Mouse (Mus musculus) heart, adult 2 months (tissue): ENCODE measurements around the gene Igfbp1. TPM values are rescaled to one million over a fixed set of nuclear protein-coding genes. Genes with fewer than 3 reads are reported as not detected.

Source experiments
- DNase-seq, 2 experiments: peaks; one replicate each; pipeline ENCODE4 v3.0.0; 2021
- H3K27ac ChIP-seq: fragments of 200-600 bp; 2 replicates; pipeline ENCODE4 v1.8.1; 2022
- H3K27me3 ChIP-seq: fragments of 200-500 bp; 2 replicates; pipeline ENCODE4 v1.6.1; 2012; ENCODE audit warnings: mild to moderate bottlenecking, low read length, inconsistent platforms, mixed read lengths; ENCODE audit not compliant: control insufficient read depth, insufficient read depth
- H3K36me3 ChIP-seq: fragments of 200-500 bp; 2 replicates; pipeline ENCODE4 v1.6.1; 2012; ENCODE audit warnings: low read length, inconsistent platforms; ENCODE audit not compliant: control insufficient read depth, insufficient read depth
- H3K4me1 ChIP-seq: fragments of 200-500 bp; 2 replicates; pipeline ENCODE4 v1.6.1; 2011; ENCODE audit warnings: low read length; ENCODE audit not compliant: control insufficient read depth, insufficient read depth
- H3K4me3 ChIP-seq: fragments of 200-600 bp; 2 replicates; pipeline ENCODE4 v1.8.1; 2022
- H3K79me2 ChIP-seq: fragments of 200-500 bp; replicated peaks from 2 replicates; pipeline ENCODE4 v1.6.1; 2012; ENCODE audit warnings: mild to moderate bottlenecking, inconsistent platforms, low read length, moderate library complexity, mixed read lengths; ENCODE audit not compliant: control insufficient read depth, insufficient read depth
- H3K9ac ChIP-seq: fragments of 200-500 bp; 2 replicates; pipeline ENCODE4 v1.6.1; 2012; ENCODE audit warnings: low read depth, mild to moderate bottlenecking, control low read depth, inconsistent platforms, low read length, mixed read lengths
- CTCF ChIP-seq: fragments of 200-600 bp; IDR thresholded peaks from 2 replicates; pipeline ENCODE4 v1.8.1; 2022; ENCODE audit warnings: antibody characterized with exemption, mild to moderate bottlenecking, moderate library complexity
- EP300 ChIP-seq: fragments of 200-500 bp; IDR thresholded peaks from 2 replicates; pipeline ENCODE4 v1.6.1; 2011; ENCODE audit warnings: low read depth, low read length, control low read depth; ENCODE audit not compliant: insufficient read depth
- POLR2A ChIP-seq: fragments of 200-500 bp; IDR thresholded peaks from 2 replicates; pipeline ENCODE4 v1.6.1; 2011; ENCODE audit warnings: mild to moderate bottlenecking, low read depth, low read length, control low read depth; ENCODE audit not compliant: insufficient read depth
- WGBS: fragments of 180-500 bp; shearing (Covaris S2); methylation state at CpG from one replicate; pipeline ENCODE4 v1.1.7; 2018; 5-methylcytosine and 5-hydroxymethylcytosine counted together
- intact Hi-C: fragments of 180-260 bp; cut with DNase I; formaldehyde crosslinking; loops from one replicate; pipeline ENCODE4 v1.15.1; 2025
- polyA plus RNA-seq: library from polyadenylated mRNA; depleted of rRNA; stranded (reverse); fragments of >200 nt; gene quantifications from 2 replicates; pipeline ENCODE4 v1.2.3, GENCODE M21; 2012
- total RNA-seq, 2 experiments: library from RNA; stranded (reverse); gene quantifications; 2 replicates each; pipeline ENCODE4 v1.2.3; 2021

The Igfbp1 gene
- total and polyA plus RNA-seq, 3 experiments = not detected

- Histone ChIP-seq H3K4me3 (no peak overlapping the region), H3K27me3 (no peaks in the 10 kb centered on the region), H3K79me2 (no peaks in the 10 kb centered on the region), H3K9ac (no peak overlapping the region), H3K4me1 (no peaks in the 10 kb centered on the region), H3K27ac (no peak overlapping the region), H3K36me3 (no peaks in the 10 kb centered on the region)
- no peak for DNase-seq
- intact Hi-C loops = no loop called here
- 71% methylated on average over 6 of the region's 6 CpGs for WGBS
- no peak for TF ChIP-seq EP300
- no peak for TF ChIP-seq CTCF
- TF ChIP-seq POLR2A = no peak
Observed at GRCm38 (mm10) chr11:7173664-7174063, 23.9 kb upstream of the Igfbp1 start.

- no peaks in the 10 kb centered on the region for H3K4me1 ChIP-seq
- no peak for DNase-seq
- H3K27ac ChIP-seq = no peak overlapping the region
- H3K79me2 ChIP-seq = no peaks in the 10 kb centered on the region
- no peak overlapping the region for H3K4me3 ChIP-seq
- intact Hi-C loops = no loop called here
- no peak overlapping the region for H3K9ac ChIP-seq
- WGBS = 73% methylated on average over 4 of the region's 4 CpGs
- no peaks in the 10 kb centered on the region for H3K36me3 ChIP-seq
- H3K27me3 ChIP-seq = no peaks in the 10 kb centered on the region
- TF ChIP-seq EP300 (no peak), POLR2A (no peak), CTCF (no peak)
Observed at GRCm38 (mm10) chr11:7178724-7179123, 18.9 kb upstream of the Igfbp1 start.

- H3K9ac ChIP-seq = no peak overlapping the region
- no peaks in the 10 kb centered on the region for H3K4me1 ChIP-seq
- intact Hi-C loops = no loop called here
- no peak overlapping the region for H3K4me3 ChIP-seq
- H3K27ac ChIP-seq = no peak overlapping the region
- no peak for DNase-seq
- H3K79me2 ChIP-seq = no peaks in the 10 kb centered on the region
- H3K27me3 ChIP-seq = no peaks in the 10 kb centered on the region
- TF ChIP-seq CTCF (no peak), POLR2A (no peak), EP300 (no peak)
- no peaks in the 10 kb centered on the region for H3K36me3 ChIP-seq
- WGBS = 63% methylated on average over 2 of the region's 2 CpGs
Observed at GRCm38 (mm10) chr11:7179276-7179675, 18.3 kb upstream of the Igfbp1 start.

- TF ChIP-seq POLR2A (no peak), CTCF (no peak), EP300 (no peak)
- Histone ChIP-seq H3K4me3 (no peak overlapping the region), H3K79me2 (no peaks in the 10 kb centered on the region), H3K27ac (no peak overlapping the region), H3K27me3 (no peaks in the 10 kb centered on the region), H3K9ac (no peak overlapping the region), H3K36me3 (no peaks in the 10 kb centered on the region), H3K4me1 (no peaks in the 10 kb centered on the region)
- WGBS = 57% methylated on average over 8 of the region's 8 CpGs
- DNase-seq = no peak
- intact Hi-C loops = no loop called here
Observed at GRCm38 (mm10) chr11:7182409-7183042, 15.1 kb upstream of the Igfbp1 start.

GRCm38 (mm10) chr11:7184420-7184819 lies 13.2 kb upstream of the Igfbp1 start:
- Histone ChIP-seq H3K9ac (no peak overlapping the region), H3K4me1 (no peaks in the 10 kb centered on the region), H3K27me3 (no peaks in the 10 kb centered on the region), H3K79me2 (no peaks in the 10 kb centered on the region), H3K4me3 (no peak overlapping the region), H3K36me3 (no peaks in the 10 kb centered on the region), H3K27ac (no peak overlapping the region)
- 42% methylated on average over 1 of the region's 1 CpGs for WGBS
- no peak for DNase-seq
- intact Hi-C loops = no loop called here
- no peak for TF ChIP-seq EP300
- no peak for TF ChIP-seq POLR2A
- TF ChIP-seq CTCF = no peak

- DNase-seq = no peak
- Histone ChIP-seq H3K27me3 (no peaks in the 10 kb centered on the region), H3K9ac (no peak overlapping the region), H3K4me3 (no peak overlapping the region), H3K36me3 (no peaks in the 10 kb centered on the region), H3K4me1 (no peaks in the 10 kb centered on the region), H3K79me2 (no peaks in the 10 kb centered on the region), H3K27ac (no peak overlapping the region)
- no peak for TF ChIP-seq CTCF
- TF ChIP-seq POLR2A = no peak
- no peak for TF ChIP-seq EP300
- WGBS = 75% methylated on average over 8 of the region's 8 CpGs
- intact Hi-C loops = no loop called here
Observed at GRCm38 (mm10) chr11:7187472-7187871, 10.1 kb upstream of the Igfbp1 start.
